8 mouse cellular contexts compared by ENCODE assay signal in genomic region chr10:121206743-121207039, GRCm38 (mm10).
DNase-seq lines count a peak whose midpoint lies in the region; ATAC-seq and TF ChIP-seq lines count a peak whose summit lies in the region.

No protein-coding gene starts in this region.

- H3K27me3 ChIP-seq in lung, embryonic 14.5 days (ENCODE audit: insufficient read depth, low read length) = no peaks in the 10 kb centered on the region
- H3K27me3 ChIP-seq in forebrain, embryonic 13.5 days = peaks cover 52% of the 10 kb centered on the region
- no peaks in the 10 kb centered on the region for H3K27me3 ChIP-seq in limb, embryonic 10.5 days (ENCODE audit: low read depth, poor library complexity, severe bottlenecking)
- H3K27me3 ChIP-seq in neural tube, embryonic 12.5 days (replicated peaks) = peaks cover 17% of the 10 kb centered on the region

- H3K36me3 ChIP-seq in lung, embryonic 14.5 days (ENCODE audit: insufficient read depth) = no peaks in the 10 kb centered on the region
- no peaks in the 10 kb centered on the region for H3K36me3 ChIP-seq in forebrain, embryonic 13.5 days (ENCODE audit: poor library complexity, severe bottlenecking)
- H3K36me3 ChIP-seq in limb, embryonic 10.5 days = no peaks in the 10 kb centered on the region
- no peaks in the 10 kb centered on the region for H3K36me3 ChIP-seq in neural tube, embryonic 12.5 days

- H3K4me3 ChIP-seq in lung, embryonic 14.5 days (ENCODE audit: low read depth, low read length) = no peak overlapping the region
- H3K4me3 ChIP-seq in forebrain, embryonic 13.5 days = no peak overlapping the region
- no peak overlapping the region for H3K4me3 ChIP-seq in limb, embryonic 10.5 days
- no peak overlapping the region for H3K4me3 ChIP-seq in neural tube, embryonic 12.5 days

- DNase-seq in lung, embryonic 14.5 days = no peak
- no peak for DNase-seq in lung, adult 18-20 months
- no peak for DNase-seq in limb, embryonic 10.5 days (ENCODE audit: low spot score)
- no peak for DNase-seq in retina, embryonic 14.5 days (ENCODE audit: low spot score)
- no peak for DNase-seq in gastrocnemius, postnatal 25 days

- 75% methylated on average over 3 of the region's 3 CpGs for WGBS in lung, embryonic 14.5 days
- 25% methylated on average over 3 of the region's 3 CpGs for WGBS in forebrain, embryonic 13.5 days
- 78% methylated on average over 3 of the region's 3 CpGs for WGBS in limb, embryonic 10.5 days
- 53% methylated on average over 3 of the region's 3 CpGs for WGBS in neural tube, embryonic 12.5 days

- no peaks in the 10 kb centered on the region for H3K9me3 ChIP-seq in lung, embryonic 14.5 days (ENCODE audit: low read depth, low read length)
- H3K9me3 ChIP-seq in forebrain, embryonic 13.5 days (replicated peaks) = no peaks in the 10 kb centered on the region
- no peaks in the 10 kb centered on the region for H3K9me3 ChIP-seq in limb, embryonic 10.5 days (replicated peaks)
- no peaks in the 10 kb centered on the region for H3K9me3 ChIP-seq in neural tube, embryonic 12.5 days

- no peak for TF ChIP-seq CTCF in lung, embryonic 14.5 days (IDR thresholded peaks at IDR 0.05; ENCODE audit: low read depth)

- H3K27ac ChIP-seq in lung, embryonic 14.5 days (ENCODE audit: low read depth) = peak overlapping the region; percentile 88
- 0 out of 2 replicates have a peak overlapping the region, but pooled peaks have one; percentile 65 for H3K27ac ChIP-seq in forebrain, embryonic 13.5 days
- peak overlapping the region; percentile 68; the same call in 1 of the 2 replicates for H3K27ac ChIP-seq in limb, embryonic 10.5 days
- 0 out of 2 replicates have a peak overlapping the region, but pooled peaks have one; percentile 67 for H3K27ac ChIP-seq in neural tube, embryonic 12.5 days

- ATAC-seq in lung, embryonic 14.5 days (ENCODE audit: insufficient read depth) = no peak; the same call in 1 of the 2 replicates
- no peak; the same call in 1 of the 2 replicates for ATAC-seq in forebrain, embryonic 13.5 days
- ATAC-seq in neural tube, embryonic 12.5 days (ENCODE audit: low FRiP score, low read depth) = peak; percentile 36; the same call in 1 of the 2 replicates
- no peak for ATAC-seq in erythroblast, adult 5-6 weeks (replicated peaks; ENCODE audit: low FRiP score, poor library complexity, severe bottlenecking)

- H3K4me2 ChIP-seq in lung, embryonic 14.5 days = peak overlapping the region; percentile 23
- peak overlapping the region; percentile 38 for H3K4me2 ChIP-seq in forebrain, embryonic 13.5 days
- peak overlapping the region; percentile 45 for H3K4me2 ChIP-seq in neural tube, embryonic 12.5 days (replicated peaks)

- H3K4me1 ChIP-seq in lung, embryonic 14.5 days (ENCODE audit: insufficient read depth) = peaks cover 12% of the 10 kb centered on the region; the same call in 1 of the 2 replicates
- peaks cover 13% of the 10 kb centered on the region for H3K4me1 ChIP-seq in forebrain, embryonic 13.5 days
- H3K4me1 ChIP-seq in limb, embryonic 10.5 days = peaks cover 9% of the 10 kb centered on the region
- peaks cover 16% of the 10 kb centered on the region for H3K4me1 ChIP-seq in neural tube, embryonic 12.5 days

- no peak overlapping the region for H3K9ac ChIP-seq in lung, embryonic 14.5 days
- no peak overlapping the region for H3K9ac ChIP-seq in forebrain, embryonic 13.5 days
- H3K9ac ChIP-seq in neural tube, embryonic 12.5 days = no peak overlapping the region
